Mouse (Mus musculus) E14TG2a.4 (cell line): ENCODE data around the gene Slc17a8.
"Not testable (repeated sequence)": the region's sequence is repeated elsewhere in the genome, so short reads cannot be mapped to it uniquely, and the experiment has no call there.

Source experiments
- H3K27me3 ChIP-seq: 2 replicates; pipeline ENCODE4 v1.6.1; 2014; ENCODE audit warnings: low read length, control low read depth; ENCODE audit not compliant: insufficient read depth
- H3K36me3 ChIP-seq: 2 replicates; pipeline ENCODE4 v1.6.1; 2014; ENCODE audit warnings: low read length, control low read depth; ENCODE audit not compliant: insufficient read depth
- H3K4me1 ChIP-seq: replicated peaks from 2 replicates; pipeline ENCODE4 v1.6.1; 2014; ENCODE audit warnings: low read depth, low read length, control low read depth
- H3K4me3 ChIP-seq: replicated peaks from 2 replicates; pipeline ENCODE4 v1.5.1; 2014; ENCODE audit warnings: mild to moderate bottlenecking, low read length
- H3K9me3 ChIP-seq: 2 replicates; pipeline ENCODE4 v1.6.1; 2014; ENCODE audit warnings: low read length, control low read depth
- CTCF ChIP-seq: conservative IDR thresholded peaks from 2 replicates; pipeline ENCODE4 v1.5.1; 2014; ENCODE audit warnings: low read length
- NANOG ChIP-seq: IDR thresholded peaks from 2 replicates; pipeline ENCODE4 v1.6.1; 2014; ENCODE audit warnings: borderline replicate concordance, low read length, mixed read lengths
- POU5F1 ChIP-seq: IDR thresholded peaks from 2 replicates; pipeline ENCODE4 v1.6.1; 2014; ENCODE audit warnings: low read length, borderline replicate concordance

Slc17a8 gene

GRCm38 (mm10) chr10:89621129-89621528 is at the start of gene Slc17a8:
TSS of gene Slc17a8 (minus strand) at chr10:89621253.
- Histone ChIP-seq H3K27me3 (no peaks in the 10 kb centered on the region), H3K36me3 (no peaks in the 10 kb centered on the region), H3K4me3 (no peak within 1 kb of the TSS), H3K9me3 (no peaks in the 10 kb centered on the region), H3K4me1 (no peaks in the 10 kb centered on the region)
- TF ChIP-seq NANOG = no peak

GRCm38 (mm10) chr10:89670371-89670770 is 49.3 kb upstream of the Slc17a8 start:
- H3K4me1 ChIP-seq, H3K27me3 ChIP-seq, H3K36me3 ChIP-seq, H3K4me3 ChIP-seq, H3K9me3 ChIP-seq: not testable (repeated sequence)

- H3K9me3 ChIP-seq = no peaks in the 10 kb centered on the region
- H3K4me3 ChIP-seq = no peak overlapping the region
- no peaks in the 10 kb centered on the region for H3K4me1 ChIP-seq
- H3K36me3 ChIP-seq = 0 out of 2 replicates have a peak, but pooled peaks cover 3% of the 10 kb centered on the region
- no peaks in the 10 kb centered on the region for H3K27me3 ChIP-seq
- no peak for TF ChIP-seq NANOG
- TF ChIP-seq POU5F1 = no peak
Measured at GRCm38 (mm10) chr10:89667571-89667970, 46.5 kb upstream of the Slc17a8 start.

- H3K36me3 ChIP-seq = peaks cover 16% of the 10 kb centered on the region; the same call in 1 of the 2 replicates
- H3K4me1 ChIP-seq = no peaks in the 10 kb centered on the region
- H3K4me3 ChIP-seq = no peak overlapping the region
- H3K9me3 ChIP-seq = no peaks in the 10 kb centered on the region
- no peak for TF ChIP-seq POU5F1
- no peak for TF ChIP-seq NANOG
- no peak for TF ChIP-seq CTCF
- no peaks in the 10 kb centered on the region for H3K27me3 ChIP-seq
Measured at GRCm38 (mm10) chr10:89665679-89666078, 44.6 kb upstream of the Slc17a8 start.

GRCm38 (mm10) chr10:89664977-89665645 is 44.1 kb upstream of the Slc17a8 start:
- H3K4me1 ChIP-seq = 0 out of 2 replicates have a peak, but pooled peaks cover 2% of the 10 kb centered on the region
- H3K9me3 ChIP-seq = no peaks in the 10 kb centered on the region
- H3K4me3 ChIP-seq = no peak overlapping the region
- H3K27me3 ChIP-seq = no peaks in the 10 kb centered on the region
- TF ChIP-seq NANOG (no peak), CTCF (no peak), POU5F1 (no peak)
- peaks cover 16% of the 10 kb centered on the region; the same call in 1 of the 2 replicates for H3K36me3 ChIP-seq

GRCm38 (mm10) chr10:89656366-89656765 is 35.3 kb upstream of the Slc17a8 start:
- H3K9me3 ChIP-seq = no peaks in the 10 kb centered on the region
- H3K27me3 ChIP-seq = no peaks in the 10 kb centered on the region
- no peak overlapping the region for H3K4me3 ChIP-seq
- H3K4me1 ChIP-seq = peaks cover 21% of the 10 kb centered on the region
- H3K36me3 ChIP-seq = peaks cover 47% of the 10 kb centered on the region
- TF ChIP-seq NANOG (no peak), POU5F1 (no peak), CTCF (no peak)

- H3K9me3 ChIP-seq = no peaks in the 10 kb centered on the region
- peaks cover 18% of the 10 kb centered on the region for H3K4me1 ChIP-seq
- no peak overlapping the region for H3K4me3 ChIP-seq
- TF ChIP-seq CTCF (no peak), NANOG (no peak), POU5F1 (no peak)
- peaks cover 49% of the 10 kb centered on the region for H3K36me3 ChIP-seq
- H3K27me3 ChIP-seq = no peaks in the 10 kb centered on the region
Measured at GRCm38 (mm10) chr10:89652912-89653311, 31.9 kb upstream of the Slc17a8 start.

- peaks cover 43% of the 10 kb centered on the region for H3K36me3 ChIP-seq
- no peaks in the 10 kb centered on the region for H3K9me3 ChIP-seq
- no peaks in the 10 kb centered on the region for H3K27me3 ChIP-seq
- TF ChIP-seq CTCF = no peak
- TF ChIP-seq POU5F1 = no peak
- no peak for TF ChIP-seq NANOG
- H3K4me3 ChIP-seq = no peak overlapping the region
- peaks cover 18% of the 10 kb centered on the region for H3K4me1 ChIP-seq
Measured at GRCm38 (mm10) chr10:89651691-89652090, 30.6 kb upstream of the Slc17a8 start.

GRCm38 (mm10) chr10:89646918-89647317 is 25.9 kb upstream of the Slc17a8 start:
- TF ChIP-seq CTCF (no peak), POU5F1 (no peak), NANOG (no peak)
- Histone ChIP-seq H3K4me1 (no peaks in the 10 kb centered on the region), H3K4me3 (no peak overlapping the region), H3K36me3 (peaks cover 57% of the 10 kb centered on the region), H3K27me3 (no peaks in the 10 kb centered on the region), H3K9me3 (no peaks in the 10 kb centered on the region)
